Comparison of ENCODE assay signal across 9 mouse cellular contexts in genomic region chr5:28451053-28451638, GRCm38 (mm10). TPM values are rescaled to one million over a fixed set of nuclear protein-coding genes. Genes with fewer than 3 reads are reported as not detected.
DNase-seq lines count a peak whose midpoint lies in the region; ATAC-seq and TF ChIP-seq lines count a peak whose summit lies in the region.
"Had no signal": no experiment of that assay in that cellular context is flagged by ENCODE, and none has a peak within 500 bp of the region (broad histone marks: within the 10 kb centered on the region; RNA-seq: fewer than 3 reads in every experiment).

No protein-coding gene starts in this region.

- no peak overlapping the region for H3K4me2 ChIP-seq in forebrain, embryonic 12.5 days
- H3K4me2 ChIP-seq in lung, embryonic 15.5 days = no peak overlapping the region
- H3K4me2 ChIP-seq: heart, embryonic 15.5 days had no signal

- no peaks in the 10 kb centered on the region for H3K9me3 ChIP-seq in ES-E14 (ENCODE audit: control insufficient read depth, insufficient read depth, low read depth, low read length)
- no peaks in the 10 kb centered on the region for H3K9me3 ChIP-seq in forebrain, embryonic 12.5 days
- no peaks in the 10 kb centered on the region for H3K9me3 ChIP-seq in lung, embryonic 15.5 days
- H3K9me3 ChIP-seq: heart, embryonic 15.5 days had no signal

- peak; percentile 85 for ATAC-seq in forebrain, embryonic 12.5 days (ENCODE audit: low FRiP score)
- peak; percentile 35; the same call in 1 of the 2 replicates for ATAC-seq in lung, embryonic 15.5 days (ENCODE audit: borderline replicate concordance, extremely low read depth, low FRiP score, low TSS enrichment)

- intact Hi-C loops in heart, postnatal 25 days (cut with DNase I) = loop anchor here (1.0 to 5.0 kb wide), 4 partner anchors 586 to 883 kb away; no protein-coding TSS in a partner anchor

- 36% methylated on average over 6 of the region's 6 CpGs for WGBS in forebrain, embryonic 12.5 days
- 26% methylated on average over 6 of the region's 6 CpGs for WGBS in lung, embryonic 15.5 days

- H3K9ac ChIP-seq in ES-E14 (ENCODE audit: insufficient read depth, low read depth, low read length, poor library complexity, severe bottlenecking) = no peak overlapping the region
- no peak overlapping the region for H3K9ac ChIP-seq in forebrain, embryonic 12.5 days
- H3K9ac ChIP-seq in lung, embryonic 15.5 days = no peak overlapping the region
- H3K9ac ChIP-seq: heart, embryonic 15.5 days had no signal

- H3K4me1 ChIP-seq in ES-E14 (ENCODE audit: control insufficient read depth in 2 of 2, insufficient read depth in 2 of 2, low read length in 2 of 2, poor library complexity in 1 of 2) = 0 out of 4 replicates have a peak, but pooled peaks cover 0 to 2% of the 10 kb centered on the region in 2 experiments
- peaks cover 7% of the 10 kb centered on the region; the same call in 1 of the 2 replicates for H3K4me1 ChIP-seq in forebrain, embryonic 12.5 days
- 0 out of 2 replicates have a peak, but pooled peaks cover 5% of the 10 kb centered on the region for H3K4me1 ChIP-seq in lung, embryonic 15.5 days
- H3K4me1 ChIP-seq: heart, embryonic 15.5 days had no signal

- in situ Hi-C loops in ES-E14 (cut with MboI; ENCODE audit: low sequenced_read_pairs in 2 of 2, unreplicated experiment in 2 of 2) = loop anchor here in 1 of 2 experiments (25.0 kb wide), 1 partner anchor 836 kb away; no protein-coding TSS in a partner anchor

- H3K27me3 ChIP-seq in forebrain, embryonic 12.5 days = peaks cover 22% of the 10 kb centered on the region
- H3K27me3 ChIP-seq in lung, embryonic 15.5 days = peaks cover 8% of the 10 kb centered on the region

- no peaks in the 10 kb centered on the region for H3K36me3 ChIP-seq in ES-E14 (ENCODE audit: control insufficient read depth, insufficient read depth, low read length, poor library complexity, severe bottlenecking)
- H3K36me3 ChIP-seq in forebrain, embryonic 12.5 days (replicated peaks) = no peaks in the 10 kb centered on the region
- H3K36me3 ChIP-seq in lung, embryonic 15.5 days = no peaks in the 10 kb centered on the region
- H3K36me3 ChIP-seq: heart, embryonic 15.5 days had no signal

- H3K4me3 ChIP-seq in ES-E14 (ENCODE audit: insufficient read depth in 1 of 2, low read depth in 1 of 2, low read length in 2 of 2, poor library complexity in 1 of 2, severe bottlenecking in 1 of 2) = no peak overlapping the region
- no peak overlapping the region for H3K4me3 ChIP-seq in forebrain, embryonic 12.5 days (replicated peaks)
- no peak overlapping the region for H3K4me3 ChIP-seq in lung, embryonic 15.5 days
- H3K4me3 ChIP-seq: heart, embryonic 15.5 days had no signal

- no peak overlapping the region for H3K27ac ChIP-seq in ES-E14 (ENCODE audit: insufficient read depth, low read depth, low read length, poor library complexity, severe bottlenecking)
- no peak overlapping the region for H3K27ac ChIP-seq in forebrain, embryonic 12.5 days
- H3K27ac ChIP-seq in lung, embryonic 15.5 days = no peak overlapping the region
- H3K27ac ChIP-seq: heart, embryonic 15.5 days had no signal

- DNase-seq in ES-E14 (ENCODE audit: low read depth, low spot score) = no peak
- DNase-seq in c-Kit-positive CD71-positive TER-119-positive erythroid progenitor cells, embryonic 14.5 days (ENCODE audit: low spot score) = peak; percentile 43
- DNase-seq in heart, postnatal 25 days (ENCODE audit: low spot score) = peak; percentile 13
- DNase-seq in layer of hippocampus, adult 18-20 months (ENCODE audit: low spot score in 2 of 2) = peak; percentile 73 to 89
- DNase-seq in retina, embryonic 14.5 days (ENCODE audit: low spot score) = peak; percentile 91
- peak; percentile 65 for DNase-seq in thymus, postnatal 25 days

TF ChIP-seq in ES-E14, 5 proteins besides CTCF, POLR2A, EP300 and RAD21:
- no peak for TF ChIP-seq HCFC1 (IDR thresholded peaks at IDR 0.05; ENCODE audit: borderline replicate concordance, insufficient read depth, low read length)
- TF ChIP-seq CHD2 (IDR thresholded peaks at IDR 0.05; ENCODE audit: low read depth, low read length) = no peak
- TF ChIP-seq ZNF384 (IDR thresholded peaks at IDR 0.05; ENCODE audit: low read depth, low read length) = no peak
- peak; percentile 75 for TF ChIP-seq MAFK (IDR thresholded peaks at IDR 0.05; ENCODE audit: insufficient read depth, low read depth, low read length)
- TF ChIP-seq ZC3H11A (IDR thresholded peaks at IDR 0.05; ENCODE audit: borderline replicate concordance, low read depth, low read length) = peak; percentile 93

RNA-seq across cellular contexts. Expression of gene Shh, which starts 15.9 kb away (rescaled TPM):
- not detected in 2 replicates for total RNA-seq in ES-E14 (2012; rRNA removed)
- 2.7 and 4.2 TPM in 2 replicates for polyA plus RNA-seq in forebrain, embryonic 12.5 days (2016; fragmentation: Nextera tagmentation; extraction: Ambion mirVana)
- total RNA-seq in heart, postnatal 25 days (2021) = not detected
- 1 to 10 TPM; 1.2 to 1.3 TPM for total RNA-seq in layer of hippocampus, adult 18-20 months (2021)
- polyA plus RNA-seq in lung, embryonic 15.5 days (2015; fragmentation: Nextera tagmentation; extraction: Ambion mirVana) = 12.0 and 12.6 TPM in 2 replicates
